Mouse (Mus musculus) heart, adult 2 months (tissue): ENCODE data around the gene Hrh1.

Experiments
- CTCF ChIP-seq: fragments of 200-600 bp; IDR thresholded peaks from 2 replicates; pipeline ENCODE4 v1.8.1; 2022; ENCODE audit warnings: antibody characterized with exemption, mild to moderate bottlenecking, moderate library complexity
- EP300 ChIP-seq: fragments of 200-500 bp; IDR thresholded peaks from 2 replicates; pipeline ENCODE4 v1.6.1; 2011; ENCODE audit warnings: low read depth, low read length, control low read depth; ENCODE audit not compliant: insufficient read depth
- POLR2A ChIP-seq: fragments of 200-500 bp; IDR thresholded peaks from 2 replicates; pipeline ENCODE4 v1.6.1; 2011; ENCODE audit warnings: mild to moderate bottlenecking, low read depth, low read length, control low read depth; ENCODE audit not compliant: insufficient read depth

GRCm38 (mm10) chr6:114457299-114457698 lies 59.6 kb downstream of the Hrh1 start:
- no peak for TF ChIP-seq CTCF
- TF ChIP-seq POLR2A = no peak
- TF ChIP-seq EP300 = no peak
